Mouse (Mus musculus): Measurements from ENCODE around the gene Terf2. TPM values are rescaled to one million over a fixed set of nuclear protein-coding genes. Genes with fewer than 3 reads are reported as not detected.

Gene Terf2
- polyA plus RNA-seq, 1 experiment from 2014 or later, result 10.9 TPM

- Histone ChIP-seq H3K9me3 (replicated peaks; ENCODE audit: control insufficient read depth, low read length) (no peaks in the 10 kb centered on the region), H3K36me3 (ENCODE audit: control insufficient read depth, insufficient read depth, low read length) (peaks cover 36% of the 10 kb centered on the region), H3K27me3 (ENCODE audit: control insufficient read depth, insufficient read depth, low read length) (no peaks in the 10 kb centered on the region), H3K4me1 (ENCODE audit: control insufficient read depth, insufficient read depth, low read length) (no peaks in the 10 kb centered on the region), H3K27ac (ENCODE audit: low read depth, low read length) (no peak overlapping the region), H3K4me2 (no peak overlapping the region), H3K9ac (ENCODE audit: low read depth, low read length) (no peak overlapping the region), H3K4me3 (ENCODE audit: low read depth, low read length) (no peak overlapping the region)
- ATAC-seq (replicated peaks; ENCODE audit: insufficient number of reproducible peaks, low FRiP score, low TSS enrichment), result no peak
- 89% methylated on average over 5 of the region's 5 CpGs for WGBS (ENCODE audit: insufficient replicate concordance)
Observed at GRCm38 (mm10) chr8:107086018-107086417, 10.3 kb downstream of the Terf2 start.

GRCm38 (mm10) chr8:107085358-107085757, 11.0 kb downstream of the Terf2 start:
- no peak overlapping the region for H3K4me3 ChIP-seq (ENCODE audit: low read depth, low read length)
- no peak for ATAC-seq (replicated peaks; ENCODE audit: insufficient number of reproducible peaks, low FRiP score, low TSS enrichment)
- no peaks in the 10 kb centered on the region for H3K9me3 ChIP-seq (replicated peaks; ENCODE audit: control insufficient read depth, low read length)
- H3K27ac ChIP-seq (ENCODE audit: low read depth, low read length), result no peak overlapping the region
- no peak overlapping the region for H3K9ac ChIP-seq (ENCODE audit: low read depth, low read length)
- no peaks in the 10 kb centered on the region for H3K4me1 ChIP-seq (ENCODE audit: control insufficient read depth, insufficient read depth, low read length)
- no peak overlapping the region for H3K4me2 ChIP-seq
- peaks cover 41% of the 10 kb centered on the region for H3K36me3 ChIP-seq (ENCODE audit: control insufficient read depth, insufficient read depth, low read length)
- WGBS (ENCODE audit: insufficient replicate concordance), result 98% methylated on average over 17 of the region's 17 CpGs
- no peaks in the 10 kb centered on the region for H3K27me3 ChIP-seq (ENCODE audit: control insufficient read depth, insufficient read depth, low read length)

- Histone ChIP-seq H3K9me3 (replicated peaks; ENCODE audit: control insufficient read depth, low read length) (no peaks in the 10 kb centered on the region), H3K36me3 (ENCODE audit: control insufficient read depth, insufficient read depth, low read length) (peaks cover 40% of the 10 kb centered on the region), H3K4me3 (ENCODE audit: low read depth, low read length) (no peak overlapping the region), H3K4me1 (ENCODE audit: control insufficient read depth, insufficient read depth, low read length) (0 out of 2 replicates have a peak, but pooled peaks cover 4% of the 10 kb centered on the region), H3K9ac (ENCODE audit: low read depth, low read length) (no peak overlapping the region), H3K27ac (ENCODE audit: low read depth, low read length) (no peak overlapping the region), H3K27me3 (ENCODE audit: control insufficient read depth, insufficient read depth, low read length) (no peaks in the 10 kb centered on the region), H3K4me2 (no peak overlapping the region)
- no peak for ATAC-seq (replicated peaks; ENCODE audit: insufficient number of reproducible peaks, low FRiP score, low TSS enrichment)
- WGBS (ENCODE audit: insufficient replicate concordance), result 84% methylated on average over 7 of the region's 7 CpGs
Observed at GRCm38 (mm10) chr8:107076239-107076888, 20.0 kb downstream of the Terf2 start.

GRCm38 (mm10) chr8:107074128-107074527, 22.2 kb downstream of the Terf2 start:
- Histone ChIP-seq H3K4me3 (ENCODE audit: low read depth, low read length) (no peak overlapping the region), H3K27me3 (ENCODE audit: control insufficient read depth, insufficient read depth, low read length) (no peaks in the 10 kb centered on the region), H3K9me3 (replicated peaks; ENCODE audit: control insufficient read depth, low read length) (no peaks in the 10 kb centered on the region), H3K4me2 (no peak overlapping the region), H3K27ac (ENCODE audit: low read depth, low read length) (no peak overlapping the region), H3K4me1 (ENCODE audit: control insufficient read depth, insufficient read depth, low read length) (0 out of 2 replicates have a peak, but pooled peaks cover 4% of the 10 kb centered on the region), H3K9ac (ENCODE audit: low read depth, low read length) (no peak overlapping the region), H3K36me3 (ENCODE audit: control insufficient read depth, insufficient read depth, low read length) (peaks cover 30% of the 10 kb centered on the region)
- WGBS (ENCODE audit: insufficient replicate concordance), result 77% methylated on average over 1 of the region's 1 CpGs
- ATAC-seq (replicated peaks; ENCODE audit: insufficient number of reproducible peaks, low FRiP score, low TSS enrichment), result no peak

GRCm38 (mm10) chr8:107073706-107074105, 22.6 kb downstream of the Terf2 start:
- Histone ChIP-seq H3K9ac (ENCODE audit: low read depth, low read length) (no peak overlapping the region), H3K9me3 (replicated peaks; ENCODE audit: control insufficient read depth, low read length) (no peaks in the 10 kb centered on the region), H3K27me3 (ENCODE audit: control insufficient read depth, insufficient read depth, low read length) (no peaks in the 10 kb centered on the region), H3K4me2 (no peak overlapping the region), H3K27ac (ENCODE audit: low read depth, low read length) (no peak overlapping the region), H3K4me3 (ENCODE audit: low read depth, low read length) (no peak overlapping the region), H3K36me3 (ENCODE audit: control insufficient read depth, insufficient read depth, low read length) (peaks cover 30% of the 10 kb centered on the region), H3K4me1 (ENCODE audit: control insufficient read depth, insufficient read depth, low read length) (0 out of 2 replicates have a peak, but pooled peaks cover 4% of the 10 kb centered on the region)
- ATAC-seq (replicated peaks; ENCODE audit: insufficient number of reproducible peaks, low FRiP score, low TSS enrichment), result no peak
- 86% methylated on average over 4 of the region's 4 CpGs for WGBS (ENCODE audit: insufficient replicate concordance)

GRCm38 (mm10) chr8:107065511-107066496, 30.5 kb downstream of the Terf2 start, which contains the start of gene Tmed6:
TSS of gene Tmed6 (minus strand) at chr8:107065644.
- Histone ChIP-seq H3K4me3 (ENCODE audit: low read depth, low read length) (no peak within 1 kb of the TSS), H3K9me3 (replicated peaks; ENCODE audit: control insufficient read depth, low read length) (no peaks in the 10 kb centered on the region), H3K27ac (ENCODE audit: low read depth, low read length) (no peak within 1 kb of the TSS), H3K4me2 (no peak within 1 kb of the TSS), H3K27me3 (ENCODE audit: control insufficient read depth, insufficient read depth, low read length) (no peaks in the 10 kb centered on the region), H3K9ac (ENCODE audit: low read depth, low read length) (no peak within 1 kb of the TSS), H3K36me3 (ENCODE audit: control insufficient read depth, insufficient read depth, low read length) (no peaks in the 10 kb centered on the region), H3K4me1 (ENCODE audit: control insufficient read depth, insufficient read depth, low read length) (no peaks in the 10 kb centered on the region)
- WGBS (ENCODE audit: insufficient replicate concordance), result 54% methylated on average over 17 of the region's 17 CpGs
- 0 out of 2 replicates have a peak, but pooled peaks have one; percentile 22 for ATAC-seq (replicated peaks; ENCODE audit: insufficient number of reproducible peaks, low FRiP score, low TSS enrichment)

- Histone ChIP-seq H3K4me3 (ENCODE audit: low read depth, low read length) (no peak overlapping the region), H3K9me3 (replicated peaks; ENCODE audit: control insufficient read depth, low read length) (no peaks in the 10 kb centered on the region), H3K27me3 (ENCODE audit: control insufficient read depth, insufficient read depth, low read length) (no peaks in the 10 kb centered on the region), H3K27ac (ENCODE audit: low read depth, low read length) (no peak overlapping the region), H3K4me2 (no peak overlapping the region), H3K36me3 (ENCODE audit: control insufficient read depth, insufficient read depth, low read length) (peaks cover 6% of the 10 kb centered on the region; the same call in 1 of the 2 replicates), H3K9ac (ENCODE audit: low read depth, low read length) (no peak overlapping the region), H3K4me1 (ENCODE audit: control insufficient read depth, insufficient read depth, low read length) (peaks cover 2% of the 10 kb centered on the region; the same call in 1 of the 2 replicates)
- no peak for ATAC-seq (replicated peaks; ENCODE audit: insufficient number of reproducible peaks, low FRiP score, low TSS enrichment)
- 77% methylated on average over 1 of the region's 1 CpGs for WGBS (ENCODE audit: insufficient replicate concordance)
Observed at GRCm38 (mm10) chr8:107062613-107063012, 33.7 kb downstream of the Terf2 start.

GRCm38 (mm10) chr8:107056973-107057369, 39.4 kb downstream of the Terf2 start:
- under 1% methylated on average over 33 of the region's 33 CpGs for WGBS (ENCODE audit: insufficient replicate concordance)
- Histone ChIP-seq H3K27ac (ENCODE audit: low read depth, low read length) (0 out of 2 replicates have a peak overlapping the region, but pooled peaks have one; percentile 41), H3K36me3 (ENCODE audit: control insufficient read depth, insufficient read depth, low read length) (peaks cover 14% of the 10 kb centered on the region), H3K4me3 (ENCODE audit: low read depth, low read length) (peak overlapping the region; percentile 75), H3K9me3 (replicated peaks; ENCODE audit: control insufficient read depth, low read length) (no peaks in the 10 kb centered on the region), H3K4me2 (peak overlapping the region; percentile 95), H3K27me3 (ENCODE audit: control insufficient read depth, insufficient read depth, low read length) (no peaks in the 10 kb centered on the region), H3K9ac (ENCODE audit: low read depth, low read length) (peak overlapping the region; percentile 82), H3K4me1 (ENCODE audit: control insufficient read depth, insufficient read depth, low read length) (peaks cover 12% of the 10 kb centered on the region)
- ATAC-seq (replicated peaks; ENCODE audit: insufficient number of reproducible peaks, low FRiP score, low TSS enrichment), result peak; percentile 33; the same call in 1 of the 2 replicates
